Mouse (Mus musculus): ENCODE results near the gene Nyap1.

- TF ChIP-seq CTCF (IDR thresholded peaks at IDR 0.05; ENCODE audit: control insufficient read depth, insufficient read depth, insufficient read length) (no peak), MYOG (IDR thresholded peaks at IDR 0.05; ENCODE audit: control insufficient read depth, extremely low read depth, insufficient read length) (no peak), USF1 (IDR thresholded peaks at IDR 0.05; ENCODE audit: low read depth) (no peak), CEBPB (IDR thresholded peaks at IDR 0.05; ENCODE audit: low read depth) (no peak), MAX (IDR thresholded peaks at IDR 0.05) (no peak), MYOD1 (IDR thresholded peaks at IDR 0.05; ENCODE audit: control insufficient read depth, insufficient read length, low read depth) (no peak)
Measured at GRCm38 (mm10) chr5:137784546-137784945, 43.1 kb upstream of the Nyap1 start.
